Mouse (Mus musculus) E14TG2a.4 (cell line): ENCODE data around the gene Clic1.

ENCODE experiments used
- CTCF ChIP-seq: conservative IDR thresholded peaks from 2 replicates; pipeline ENCODE4 v1.5.1; 2014; ENCODE audit warnings: low read length
- NANOG ChIP-seq: IDR thresholded peaks from 2 replicates; pipeline ENCODE4 v1.6.1; 2014; ENCODE audit warnings: borderline replicate concordance, low read length, mixed read lengths

DNA sequence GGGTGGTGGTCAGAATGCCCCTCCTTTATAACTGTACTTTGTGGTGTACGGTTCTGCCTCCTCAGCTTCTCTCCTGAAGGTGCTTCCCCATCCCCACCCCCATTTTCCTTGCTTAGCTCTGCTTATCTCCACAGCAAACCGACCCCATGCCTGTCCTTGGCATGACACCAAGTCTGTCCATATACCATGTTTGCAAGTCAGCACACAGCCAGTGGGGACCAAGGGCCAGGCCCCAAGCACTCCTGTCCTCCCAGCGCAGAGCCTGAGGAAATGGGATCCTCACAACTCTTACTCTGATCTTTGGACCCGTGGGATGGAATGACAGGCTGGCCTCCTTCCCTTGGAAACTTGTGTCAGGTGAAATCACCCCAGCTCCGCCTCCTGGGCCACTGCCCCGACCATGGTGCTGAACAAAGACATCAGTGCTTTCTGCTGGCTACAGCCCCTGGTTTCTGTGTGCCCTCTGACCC lies 53.5 kb downstream of the Clic1 start:
- TF ChIP-seq NANOG (no peak), CTCF (no peak)
